Mouse (Mus musculus): ENCODE data around the gene Slc35f4.
"Not testable (repeated sequence)": the region's sequence is repeated elsewhere in the genome, so short reads cannot be mapped to it uniquely, and the experiment has no call there.

Gene Slc35f4

DNA sequence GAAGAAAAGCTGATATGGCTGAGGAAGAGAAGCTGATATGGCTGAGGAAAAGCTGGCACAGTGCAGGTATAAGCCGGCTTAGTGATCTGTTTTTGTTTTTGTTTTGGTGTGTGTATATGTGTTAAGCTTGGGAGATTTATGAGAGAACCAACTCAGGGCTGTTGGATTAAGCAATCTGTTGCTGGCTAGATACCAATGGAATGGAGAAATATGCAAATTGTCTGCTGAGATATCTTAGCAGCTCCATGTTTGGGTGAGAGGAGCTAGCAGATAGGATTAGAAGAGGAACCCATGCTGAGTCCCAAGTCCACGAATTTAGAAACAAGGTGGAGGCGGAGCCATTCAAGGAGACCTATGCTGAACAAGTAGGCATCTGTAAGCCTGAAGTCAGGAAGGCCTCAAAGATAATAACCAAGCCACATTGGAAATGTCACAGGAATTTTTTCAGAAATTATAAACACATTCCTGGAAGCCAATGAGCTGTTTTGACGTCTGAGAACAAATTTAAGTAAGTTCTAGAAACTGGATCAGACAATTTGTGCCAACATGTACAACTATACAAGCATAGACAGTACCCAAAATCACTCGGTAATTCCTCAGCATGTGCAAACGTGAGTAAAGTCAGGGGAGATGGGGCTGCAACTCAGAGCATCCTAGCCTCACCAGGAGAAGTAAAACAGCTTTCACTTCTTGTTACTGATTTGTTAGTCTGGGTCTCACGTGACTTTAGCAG lies 177.5 kb downstream of the Slc35f4 start:
- DNase-seq: no peak

- no peak for DNase-seq
These were observed 180.0 kb downstream of the Slc35f4 start for GRCm38 (mm10) chr14:49345835-49346234.

GRCm38 (mm10) chr14:49337011-49337410 lies 188.8 kb downstream of the Slc35f4 start:
- DNase-seq: peak; percentile 5 to 18

DNA sequence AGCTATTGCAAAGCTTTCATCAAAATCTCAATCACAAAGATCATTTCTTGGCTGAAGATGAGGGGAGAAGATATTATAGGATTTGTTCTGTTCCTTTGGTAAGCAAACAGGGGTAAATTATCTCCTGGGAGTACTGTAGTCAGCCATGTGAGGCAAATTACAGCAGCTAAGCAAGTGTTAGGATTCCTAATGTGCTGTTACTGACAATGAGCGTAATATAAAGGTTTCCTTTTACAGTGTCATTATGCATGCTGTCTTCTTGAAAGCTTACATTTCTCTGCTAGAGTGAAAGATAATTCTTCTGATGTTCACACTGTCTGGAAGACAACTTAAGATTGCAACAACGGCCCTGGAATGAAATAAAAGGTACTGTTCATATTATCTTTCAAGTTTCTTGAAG lies 192.0 kb downstream of the Slc35f4 start:
- no peak for DNase-seq

- peak in 1 of 2 experiments; percentile 4 for DNase-seq
These were observed 209.4 kb downstream of the Slc35f4 start for GRCm38 (mm10) chr14:49316493-49316894.

DNA sequence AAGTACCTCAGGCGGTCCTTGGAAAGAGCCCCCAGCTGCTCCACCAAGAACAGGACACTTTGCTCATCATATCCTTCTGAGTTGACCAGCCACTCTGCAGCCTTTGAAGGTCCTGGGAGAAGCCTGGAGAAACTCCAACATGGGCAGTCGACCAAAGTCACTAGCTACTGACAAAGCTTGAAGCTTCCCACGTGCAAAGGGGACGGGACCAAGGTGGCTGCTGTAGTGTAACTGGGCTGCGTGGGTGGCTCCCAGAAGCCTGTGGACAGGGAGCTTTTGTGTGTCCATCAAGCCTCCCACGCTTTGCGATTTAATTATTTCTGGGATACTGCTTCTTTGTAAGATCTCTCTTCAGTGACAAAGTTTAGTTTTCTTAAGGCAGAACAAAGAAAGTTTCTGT lies 211.9 kb downstream of the Slc35f4 start:
- peak; percentile 44 to 59 for DNase-seq

DNA sequence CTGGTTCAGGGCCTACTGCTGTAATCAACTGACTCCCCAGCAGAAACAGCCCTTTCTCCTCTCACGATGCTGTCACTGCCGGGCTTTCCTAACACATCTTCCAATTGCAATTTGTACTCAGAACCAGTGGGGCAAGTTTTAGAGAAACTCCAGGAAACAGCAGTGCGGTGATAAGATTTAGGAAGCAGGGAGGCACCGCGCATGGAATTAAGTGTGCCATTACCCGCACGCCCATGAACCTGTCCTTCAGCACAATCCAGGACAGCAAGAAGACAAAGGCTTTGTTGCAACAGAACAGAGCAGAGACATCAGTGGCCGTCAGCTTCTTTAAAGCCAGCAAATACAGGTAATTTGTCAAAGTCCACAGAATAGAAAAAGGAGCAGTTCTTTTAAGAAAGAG lies 212.5 kb downstream of the Slc35f4 start:
- no peak for DNase-seq

- no peak for DNase-seq
These were observed 214.3 kb downstream of the Slc35f4 start for GRCm38 (mm10) chr14:49311548-49311947.

- no peak for DNase-seq
These were observed 214.8 kb downstream of the Slc35f4 start for GRCm38 (mm10) chr14:49311091-49311492.

DNA sequence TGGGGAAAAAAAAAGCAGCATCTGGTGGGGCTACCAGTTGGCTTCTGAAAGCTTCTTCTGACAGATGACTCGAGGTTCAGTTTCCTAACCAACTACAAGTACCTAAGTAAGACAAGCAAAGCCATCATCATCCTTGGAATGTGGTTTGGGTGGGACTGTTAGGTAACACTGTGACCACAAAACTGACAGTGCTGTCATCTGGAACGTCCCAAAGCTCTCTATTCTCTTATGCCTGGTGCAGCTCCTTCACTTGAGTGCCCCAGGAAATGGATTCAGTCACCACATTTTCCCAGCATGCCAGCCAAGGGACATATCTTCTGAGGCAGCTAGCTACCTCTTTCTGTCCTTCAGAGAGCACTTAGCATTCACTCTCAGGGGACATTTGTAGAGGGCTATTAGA lies 216.2 kb downstream of the Slc35f4 start:
- no peak for DNase-seq

- no peak for DNase-seq
These were observed 217.3 kb downstream of the Slc35f4 start for GRCm38 (mm10) chr14:49308591-49308990.

DNA sequence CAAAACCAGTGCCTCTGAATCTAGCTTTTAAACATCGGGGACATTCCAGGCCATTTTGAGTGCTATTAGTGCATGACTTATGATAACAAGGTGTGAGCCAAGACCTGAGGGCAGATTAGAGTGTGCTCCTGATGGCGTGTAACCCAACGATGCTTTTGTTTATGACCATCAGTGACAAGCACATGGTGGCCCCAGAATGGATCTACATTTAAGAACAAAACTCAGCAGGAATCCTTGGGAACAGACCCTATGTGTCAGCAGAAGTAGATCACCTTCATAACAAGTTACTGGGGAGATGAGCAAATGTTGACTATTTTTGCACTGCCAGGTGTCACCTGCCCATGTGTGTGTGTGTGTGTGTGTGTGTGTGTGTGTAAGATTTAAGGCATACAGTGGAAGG lies 218.0 kb downstream of the Slc35f4 start:
- no peak for DNase-seq

DNA sequence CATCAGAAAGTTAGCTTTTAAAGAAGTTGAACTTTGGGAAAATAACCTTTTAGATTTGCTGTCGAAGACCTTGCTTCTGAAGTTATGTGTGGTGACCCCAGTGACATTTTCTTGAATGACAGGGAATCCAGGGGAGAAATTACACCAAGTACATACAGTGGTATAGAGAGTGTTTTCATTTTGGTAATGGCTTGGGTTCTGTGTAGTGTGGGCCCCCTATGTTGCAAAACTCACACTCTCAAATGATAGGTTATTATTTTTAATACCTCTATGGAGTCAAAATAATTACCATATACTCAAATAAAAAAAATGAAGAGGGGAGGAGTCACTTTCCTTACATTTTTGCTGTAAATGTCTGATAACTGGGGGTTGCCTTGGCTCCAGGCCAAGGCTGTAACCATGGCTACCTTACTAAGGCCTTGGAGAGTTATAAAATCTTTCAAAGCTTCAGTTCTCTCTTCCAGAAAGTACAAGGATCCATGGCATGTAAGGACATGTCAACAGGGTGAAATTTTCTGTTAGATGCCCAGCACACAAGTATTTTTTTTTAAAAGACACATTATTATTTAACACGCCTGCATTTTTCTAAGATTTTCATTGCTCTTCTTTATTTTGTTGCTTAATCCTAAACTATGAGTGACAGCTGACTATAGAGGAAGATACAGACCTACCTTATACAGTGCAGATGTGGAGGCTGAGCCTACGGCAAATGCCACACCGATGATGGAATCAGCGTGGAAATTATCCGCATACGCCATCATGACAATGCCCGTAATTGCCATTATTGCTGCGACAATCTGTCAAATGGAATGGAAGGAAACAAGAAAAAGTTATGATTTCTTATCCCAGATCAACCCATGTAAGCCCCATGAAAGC lies 220.1 kb downstream of the Slc35f4 start:
- DNase-seq: no peak

GRCm38 (mm10) chr14:49302271-49302857 lies 223.5 kb downstream of the Slc35f4 start:
- DNase-seq: no peak

- DNase-seq: no peak
These were observed 224.7 kb downstream of the Slc35f4 start for GRCm38 (mm10) chr14:49300981-49301619.

DNA sequence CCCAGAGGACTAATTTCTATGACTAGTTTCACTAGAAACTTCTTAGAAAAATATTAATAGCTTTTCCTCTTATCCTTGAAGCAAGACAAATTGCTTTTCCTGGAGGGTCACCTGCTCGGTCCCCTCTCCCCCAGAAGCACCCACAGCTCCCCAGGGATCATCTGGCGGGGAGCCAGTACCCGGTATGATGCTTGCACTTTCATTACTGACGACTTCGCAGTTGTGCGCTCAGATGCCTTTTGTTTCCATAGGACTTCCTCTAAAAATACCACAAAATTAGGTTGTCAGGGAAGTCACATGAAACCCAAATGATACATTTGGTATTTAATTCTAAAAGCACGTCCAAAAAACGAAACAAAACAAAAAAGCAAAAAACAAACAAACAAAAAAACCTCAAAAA lies 225.5 kb downstream of the Slc35f4 start:
- DNase-seq: peak; percentile 18 to 27

- DNase-seq: no peak
These were observed 231.9 kb downstream of the Slc35f4 start for GRCm38 (mm10) chr14:49293802-49294449.

DNA sequence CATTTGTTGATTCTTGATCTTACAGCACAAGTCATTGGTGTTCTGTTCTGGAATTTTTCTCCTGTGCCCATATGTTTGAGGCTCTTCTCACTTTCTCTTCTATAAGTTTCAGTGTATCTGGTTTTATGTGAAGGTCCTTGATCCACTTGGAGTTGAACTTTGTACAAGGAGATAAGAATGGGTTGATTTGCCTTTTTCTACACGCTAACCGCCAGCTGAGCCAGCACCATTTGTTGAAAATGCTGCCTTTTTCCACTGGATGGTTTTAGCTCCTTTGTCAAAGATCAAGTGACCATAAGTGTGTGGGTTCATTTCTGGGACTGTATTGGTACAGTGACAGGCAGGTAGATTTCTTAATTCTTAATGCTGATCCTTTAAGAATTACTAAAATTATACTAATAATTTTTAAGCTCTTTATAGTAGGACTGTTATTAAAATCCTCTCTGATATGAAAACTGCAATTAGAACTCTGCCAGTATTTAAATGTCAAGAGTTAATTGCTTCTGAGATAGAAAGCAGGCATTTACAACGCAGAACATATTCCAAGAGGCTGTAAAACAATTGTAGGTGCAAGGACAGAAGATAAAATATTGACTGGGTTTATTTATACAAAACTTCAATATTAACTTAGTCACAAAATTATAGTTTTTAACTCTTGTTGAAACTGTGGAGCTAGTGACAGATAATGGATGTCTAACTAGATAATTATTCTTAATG lies 235.7 kb downstream of the Slc35f4 start:
- no peak for DNase-seq

DNA sequence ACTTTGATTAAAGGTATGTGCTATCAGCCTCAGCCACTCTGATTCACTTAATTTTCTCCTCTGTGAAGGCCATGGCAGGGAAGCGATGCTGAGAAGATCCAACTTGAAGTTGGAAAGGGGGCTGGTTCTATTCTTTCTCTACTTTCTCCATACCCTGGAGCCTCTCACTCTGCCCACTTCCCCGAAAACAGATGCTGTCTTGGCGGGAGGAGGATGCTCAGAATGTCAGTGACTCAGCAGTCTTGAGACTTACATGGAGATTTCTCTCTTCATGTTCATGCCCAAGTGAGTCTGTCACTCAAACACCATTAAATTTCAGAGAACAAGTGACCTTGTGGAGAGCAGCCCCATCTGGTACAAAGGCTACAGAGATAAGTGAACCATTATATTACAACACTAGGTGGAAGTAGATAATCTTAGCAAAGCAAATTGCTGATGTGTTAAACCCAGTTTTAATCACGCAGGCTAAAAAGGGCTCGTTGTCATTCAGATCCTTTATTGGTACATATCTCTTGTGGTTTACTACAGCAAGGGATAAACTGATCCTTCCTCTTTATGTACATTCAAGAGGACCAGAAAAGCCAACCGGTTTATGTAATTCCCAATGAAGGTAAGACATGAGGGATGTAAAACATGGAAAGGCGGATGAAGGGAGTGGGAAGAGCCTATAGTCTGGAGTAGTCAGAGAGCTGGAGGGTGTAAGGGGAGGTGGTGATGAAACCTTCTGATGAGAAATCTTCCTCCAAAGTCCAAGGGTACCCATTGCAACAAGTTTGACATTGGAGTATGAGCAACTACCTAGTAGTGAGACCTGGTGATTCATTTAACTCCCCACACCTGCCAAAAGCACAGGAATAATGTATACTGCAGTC lies 241.8 kb downstream of the Slc35f4 start:
- DNase-seq: no peak

- DNase-seq: no peak
These were observed 247.0 kb downstream of the Slc35f4 start for GRCm38 (mm10) chr14:49278880-49279279.

DNA sequence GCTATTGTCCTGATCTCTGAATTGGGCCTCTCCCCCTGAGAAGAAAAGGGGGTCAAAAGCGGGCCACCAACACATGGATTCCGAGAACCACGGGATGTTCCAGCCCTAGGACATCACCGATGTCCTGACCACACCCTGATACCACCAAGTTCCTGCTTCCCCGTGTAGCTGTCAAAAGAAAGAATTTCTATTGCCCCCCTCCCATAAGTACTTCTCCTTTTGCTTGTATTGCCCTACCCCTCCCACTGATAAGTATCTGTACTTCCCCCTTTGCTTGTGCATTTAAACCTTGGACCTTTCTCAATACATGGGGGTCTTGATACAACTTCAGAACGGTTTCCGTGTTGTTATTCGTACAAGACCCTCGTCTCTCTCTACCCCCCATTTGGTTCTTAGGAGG lies 247.4 kb downstream of the Slc35f4 start:
- DNase-seq: not testable (repeated sequence)

All from kidney, postnatal 4 days (tissue).